Mouse (Mus musculus) heart, adult 2 months (tissue): ENCODE results near the gene Fosb. TPM values are rescaled to one million over a fixed set of nuclear protein-coding genes. Genes with fewer than 3 reads are reported as not detected.
"Not testable (repeated sequence)": the region's sequence is repeated elsewhere in the genome, so short reads cannot be mapped to it uniquely, and the experiment has no call there.

ENCODE experiments used
- DNase-seq, 2 experiments: peaks; one replicate each; pipeline ENCODE4 v3.0.0; 2021
- H3K27ac ChIP-seq: fragments of 200-600 bp; 2 replicates; pipeline ENCODE4 v1.8.1; 2022
- H3K27me3 ChIP-seq: fragments of 200-500 bp; 2 replicates; pipeline ENCODE4 v1.6.1; 2012; ENCODE audit warnings: mild to moderate bottlenecking, low read length, inconsistent platforms, mixed read lengths; ENCODE audit not compliant: control insufficient read depth, insufficient read depth
- H3K36me3 ChIP-seq: fragments of 200-500 bp; 2 replicates; pipeline ENCODE4 v1.6.1; 2012; ENCODE audit warnings: low read length, inconsistent platforms; ENCODE audit not compliant: control insufficient read depth, insufficient read depth
- H3K4me1 ChIP-seq: fragments of 200-500 bp; 2 replicates; pipeline ENCODE4 v1.6.1; 2011; ENCODE audit warnings: low read length; ENCODE audit not compliant: control insufficient read depth, insufficient read depth
- H3K4me3 ChIP-seq: fragments of 200-600 bp; 2 replicates; pipeline ENCODE4 v1.8.1; 2022
- H3K79me2 ChIP-seq: fragments of 200-500 bp; replicated peaks from 2 replicates; pipeline ENCODE4 v1.6.1; 2012; ENCODE audit warnings: mild to moderate bottlenecking, inconsistent platforms, low read length, moderate library complexity, mixed read lengths; ENCODE audit not compliant: control insufficient read depth, insufficient read depth
- H3K9ac ChIP-seq: fragments of 200-500 bp; 2 replicates; pipeline ENCODE4 v1.6.1; 2012; ENCODE audit warnings: low read depth, mild to moderate bottlenecking, control low read depth, inconsistent platforms, low read length, mixed read lengths
- CTCF ChIP-seq: fragments of 200-600 bp; IDR thresholded peaks from 2 replicates; pipeline ENCODE4 v1.8.1; 2022; ENCODE audit warnings: antibody characterized with exemption, mild to moderate bottlenecking, moderate library complexity
- EP300 ChIP-seq: fragments of 200-500 bp; IDR thresholded peaks from 2 replicates; pipeline ENCODE4 v1.6.1; 2011; ENCODE audit warnings: low read depth, low read length, control low read depth; ENCODE audit not compliant: insufficient read depth
- POLR2A ChIP-seq: fragments of 200-500 bp; IDR thresholded peaks from 2 replicates; pipeline ENCODE4 v1.6.1; 2011; ENCODE audit warnings: mild to moderate bottlenecking, low read depth, low read length, control low read depth; ENCODE audit not compliant: insufficient read depth
- WGBS: fragments of 180-500 bp; shearing (Covaris S2); methylation state at CpG from one replicate; pipeline ENCODE4 v1.1.7; 2018; 5-methylcytosine and 5-hydroxymethylcytosine counted together
- intact Hi-C: fragments of 180-260 bp; cut with DNase I; formaldehyde crosslinking; loops from one replicate; pipeline ENCODE4 v1.15.1; 2025
- polyA plus RNA-seq: library from polyadenylated mRNA; depleted of rRNA; stranded (reverse); fragments of >200 nt; gene quantifications from 2 replicates; pipeline ENCODE4 v1.2.3, GENCODE M21; 2012
- total RNA-seq, 2 experiments: library from RNA; stranded (reverse); gene quantifications; 2 replicates each; pipeline ENCODE4 v1.2.3; 2021

The Fosb gene
- total and polyA plus RNA-seq, 3 experiments, result 0.89 to 1.1 (median 0.94) TPM

GRCm38 (mm10) chr7:19282791-19283405, 27.0 kb downstream of the Fosb start:
- TF ChIP-seq EP300 (no peak), POLR2A (no peak), CTCF (no peak)
- Histone ChIP-seq H3K36me3 (no peaks in the 10 kb centered on the region), H3K4me1 (no peaks in the 10 kb centered on the region), H3K27me3 (peaks cover 9% of the 10 kb centered on the region), H3K79me2 (no peaks in the 10 kb centered on the region), H3K4me3 (peak overlapping the region; percentile 45), H3K27ac (no peak overlapping the region), H3K9ac (peak overlapping the region; percentile 41; the same call in 1 of the 2 replicates)
- WGBS, result 1% methylated on average over 34 of the region's 35 CpGs
- peak in 1 of 2 experiments; percentile 76 for DNase-seq
- intact Hi-C loops, result loop anchor here (2.0 kb wide), 1 partner anchor 104 kb away; no protein-coding TSS in a partner anchor

- DNase-seq, result peak; percentile 77 to 78
- Histone ChIP-seq H3K79me2 (no peaks in the 10 kb centered on the region), H3K4me1 (no peaks in the 10 kb centered on the region), H3K36me3 (no peaks in the 10 kb centered on the region), H3K27ac (no peak within 1 kb of the TSS), H3K4me3 (peak within 1 kb of the TSS; percentile 45), H3K27me3 (peaks cover 9% of the 10 kb centered on the region), H3K9ac (peak within 1 kb of the TSS; percentile 41; the same call in 1 of the 2 replicates)
- intact Hi-C loops, result loop anchor here (2.0 kb wide), 1 partner anchor 104 kb away; no protein-coding TSS in a partner anchor
- no peak for TF ChIP-seq EP300
- TF ChIP-seq CTCF, result no peak
- no peak for TF ChIP-seq POLR2A
- under 1% methylated on average over 37 of the region's 37 CpGs for WGBS
These were observed 27.5 kb downstream of the Fosb start, which contains the start of gene Rtn2 for GRCm38 (mm10) chr7:19282385-19282784. Gene Rtn2 (plus strand): TSS chr7:19282624.

- H3K4me3 ChIP-seq, H3K79me2 ChIP-seq, H3K9ac ChIP-seq, H3K4me1 ChIP-seq, DNase-seq, H3K27ac ChIP-seq, H3K27me3 ChIP-seq, H3K36me3 ChIP-seq: not testable (repeated sequence)
- 35% methylated on average over 6 of the region's 6 CpGs for WGBS
- peak; percentile 72 for TF ChIP-seq CTCF
- intact Hi-C loops, result loop anchor here (2.0 kb wide), 2 partner anchors 43 to 103 kb away; no protein-coding TSS in a partner anchor
These were observed 28.1 kb downstream of the Fosb start for GRCm38 (mm10) chr7:19281680-19282304.

GRCm38 (mm10) chr7:19279581-19280114, 30.2 kb downstream of the Fosb start, which contains the start of gene Ppm1n:
Gene Ppm1n (minus strand): TSS chr7:19280064.
- TF ChIP-seq CTCF (peak; percentile 29; the same call in 1 of the 2 replicates), POLR2A (no peak), EP300 (no peak)
- no peak for DNase-seq
- peak within 1 kb of the TSS; percentile 23 for H3K4me3 ChIP-seq

GRCm38 (mm10) chr7:19279052-19279451, 30.8 kb downstream of the Fosb start:
- H3K27ac ChIP-seq, result no peak overlapping the region
- H3K4me3 ChIP-seq, result no peak overlapping the region
- H3K27me3 ChIP-seq, result peaks cover 9% of the 10 kb centered on the region
- no peaks in the 10 kb centered on the region for H3K79me2 ChIP-seq
- no peaks in the 10 kb centered on the region for H3K4me1 ChIP-seq
- WGBS, result 4% methylated on average over 34 of the region's 34 CpGs
- intact Hi-C loops, result no loop called here
- TF ChIP-seq POLR2A (no peak), CTCF (no peak), EP300 (no peak)
- no peaks in the 10 kb centered on the region for H3K36me3 ChIP-seq
- DNase-seq, result no peak
- H3K9ac ChIP-seq, result no peak overlapping the region

More at GRCm38 (mm10) chr7:19279581-19280114, 30.2 kb downstream of the Fosb start, which contains the start of gene Ppm1n:
- Histone ChIP-seq H3K27ac (no peak within 1 kb of the TSS), H3K4me1 (no peaks in the 10 kb centered on the region), H3K79me2 (no peaks in the 10 kb centered on the region), H3K27me3 (peaks cover 9% of the 10 kb centered on the region), H3K36me3 (no peaks in the 10 kb centered on the region), H3K9ac (peak within 1 kb of the TSS; percentile 55; the same call in 1 of the 2 replicates)
- intact Hi-C loops, result loop anchor here (2.0 kb wide), 1 partner anchor 41 kb away; no protein-coding TSS in a partner anchor
- WGBS, result 2% methylated on average over 46 of the region's 46 CpGs
